Mouse (Mus musculus) T-helper 17 cell (primary cell): ENCODE measurements around the gene Smap2.

Experiments used
- in situ Hi-C, 2 experiments: fragments of 300-600 bp; cut with MboI, MseI; formaldehyde crosslinking; loops; 1 replicate in 1 of 2; 2 replicates in 1 of 2; pipeline ENCODE4 v1.15.1; 2025; ENCODE audit warnings: high pct_unique_total_duplicates in 2 of 2

Smap2 gene

DNA sequence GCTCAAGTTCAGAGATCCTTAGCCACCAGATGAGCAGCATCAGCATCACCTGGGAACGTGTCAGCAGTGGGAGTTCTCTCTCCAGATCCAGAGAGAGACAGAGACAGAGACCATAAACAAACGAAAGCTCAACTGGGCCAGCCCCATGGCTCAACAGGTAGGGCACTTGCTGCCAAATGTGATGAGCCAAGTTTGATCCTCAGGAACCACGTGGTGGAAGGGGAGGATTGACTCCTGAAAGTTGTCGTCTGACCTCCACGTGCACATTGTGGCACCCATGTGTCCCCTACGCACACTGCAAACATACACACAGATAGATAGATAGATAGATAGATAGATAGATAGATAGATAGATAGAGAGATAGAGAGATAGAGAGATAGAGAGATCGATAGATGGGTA, 6.4 kb upstream of the Smap2 start:
- in situ Hi-C loops, result no loop called here

DNA sequence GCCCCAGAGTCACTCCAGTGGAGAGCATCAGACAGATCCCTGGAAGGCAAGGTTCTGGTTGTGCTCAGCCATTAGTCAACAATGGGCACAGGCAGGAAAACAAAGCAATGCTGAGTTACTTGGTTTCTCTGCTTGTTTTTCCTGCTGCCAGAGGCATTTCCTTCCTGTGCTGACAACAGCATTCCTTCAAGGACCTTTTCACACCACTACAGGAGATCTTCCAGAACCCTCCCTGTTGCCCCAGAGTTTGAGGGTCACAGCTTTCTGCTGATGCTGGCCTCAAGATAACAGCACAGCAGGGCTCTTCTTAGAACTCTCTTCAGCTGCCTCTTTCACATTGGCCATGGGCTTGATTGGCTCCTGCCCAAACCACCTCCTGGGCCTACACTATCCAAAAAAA, 4.9 kb upstream of the Smap2 start:
- in situ Hi-C loops, result no loop called here

DNA sequence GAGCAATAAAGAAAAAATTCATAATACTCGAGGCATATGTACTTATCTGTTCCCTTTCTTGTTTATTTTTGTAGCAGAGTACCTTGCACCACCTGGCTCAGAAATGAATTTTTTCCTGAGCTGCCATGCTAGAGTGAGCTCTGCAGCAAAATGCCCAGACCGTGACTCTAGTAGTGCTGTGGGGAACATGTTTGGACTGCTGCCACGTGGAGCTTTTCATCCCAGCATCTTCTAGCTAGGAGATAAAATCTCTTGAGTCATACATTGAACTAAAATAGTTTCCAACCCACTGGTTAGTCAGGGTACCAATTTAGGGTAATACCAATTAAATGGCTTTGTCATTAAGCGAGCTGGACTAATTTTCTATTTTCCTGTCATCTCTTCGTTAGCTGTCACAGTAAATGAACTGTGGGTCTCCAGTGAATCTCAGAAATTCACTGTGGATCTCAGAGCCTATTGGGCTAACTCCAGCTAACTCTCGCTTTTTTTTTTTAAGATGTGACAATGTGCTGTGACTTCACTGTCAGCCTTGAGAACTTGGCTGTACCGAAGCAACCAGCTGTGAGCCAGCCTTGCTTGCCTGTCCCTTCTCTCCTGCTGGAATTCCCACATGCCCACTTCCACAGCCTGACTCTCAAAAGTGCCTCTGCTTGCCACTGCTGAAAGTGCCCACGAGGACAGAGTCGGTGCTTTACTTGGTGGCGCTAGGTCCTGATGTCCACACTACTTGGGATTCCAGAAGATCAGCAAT, 3.2 kb upstream of the Smap2 start:
- in situ Hi-C loops, result no loop called here

DNA sequence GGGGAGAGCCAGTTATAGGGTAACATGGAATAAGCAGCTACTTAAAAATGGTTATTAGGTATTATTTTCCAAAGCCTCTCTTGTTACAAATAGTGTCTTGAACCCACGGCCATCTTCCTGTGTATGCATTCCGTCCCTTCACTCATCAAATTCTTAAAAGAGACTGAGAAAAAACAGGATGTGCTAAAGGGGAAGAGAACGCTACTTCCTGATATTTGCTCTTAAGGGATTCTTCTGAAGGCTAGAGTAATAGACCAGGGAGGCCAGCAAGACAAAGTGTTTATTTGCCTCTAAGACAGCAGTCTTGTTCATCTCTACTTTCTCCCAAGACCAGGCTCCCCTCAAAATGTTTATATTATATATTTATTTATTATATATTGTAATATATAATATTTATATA, 1.2 kb upstream of the Smap2 start:
- in situ Hi-C loops, result no loop called here

DNA sequence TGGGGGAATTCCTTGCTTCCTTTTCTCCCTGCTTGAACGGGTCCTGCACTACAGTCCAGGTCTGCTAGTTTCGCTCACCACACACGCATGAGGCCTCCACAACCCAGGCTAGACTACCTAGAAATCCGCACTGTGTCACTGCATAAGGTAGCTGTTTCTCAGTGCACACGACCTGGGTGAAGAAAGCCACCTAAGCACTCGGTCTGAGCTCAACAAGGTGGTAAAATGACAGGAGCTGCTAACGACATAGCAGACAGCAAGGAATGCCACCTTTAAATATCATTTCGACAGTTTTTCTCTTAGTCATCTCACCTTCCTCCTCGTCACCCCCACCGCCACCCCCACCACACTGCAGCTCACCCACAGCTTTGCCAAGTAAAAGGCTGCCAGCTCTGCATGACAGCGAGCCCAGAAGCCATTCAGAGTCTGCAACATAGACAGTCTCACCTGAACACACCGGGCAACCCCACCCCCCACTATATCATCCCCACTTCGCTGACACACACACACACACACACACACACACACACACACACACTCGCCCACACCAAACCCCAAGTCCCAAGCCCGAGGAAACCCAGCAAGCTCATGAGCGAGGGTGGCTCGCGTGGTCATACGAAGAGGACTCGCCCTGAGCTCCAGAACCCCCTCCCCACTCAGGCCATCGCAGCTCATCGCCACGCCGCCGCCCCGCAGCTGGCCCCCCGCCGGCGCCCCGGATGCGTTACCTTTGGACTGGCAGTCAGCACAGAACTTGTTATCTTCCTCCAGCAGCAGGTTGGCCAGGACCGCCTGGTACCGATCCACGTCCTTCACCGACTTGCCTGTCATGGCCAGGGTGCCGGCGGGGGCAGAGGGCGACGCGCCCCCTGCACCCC, 787 bp downstream of the Smap2 start:
- in situ Hi-C loops, result no loop called here

DNA sequence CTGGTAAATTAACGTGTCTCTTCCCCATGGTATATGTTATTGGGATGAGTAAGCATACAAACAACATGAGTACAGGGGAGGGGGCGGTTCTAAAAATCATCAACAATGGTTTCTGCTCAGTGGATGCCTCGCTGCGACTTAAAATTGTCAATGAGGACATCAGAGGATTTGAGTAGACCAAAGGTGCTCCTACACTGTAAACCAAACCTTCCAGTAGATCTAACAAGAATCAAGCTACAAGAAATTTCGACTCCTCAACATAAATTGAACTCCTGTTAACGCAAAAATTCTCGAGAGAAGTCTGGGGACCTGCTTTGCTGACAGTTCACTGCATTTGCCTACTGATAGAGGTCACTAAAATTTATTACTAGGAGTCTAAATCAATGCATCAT, 1.8 kb downstream of the Smap2 start:
- in situ Hi-C loops, result no loop called here

DNA sequence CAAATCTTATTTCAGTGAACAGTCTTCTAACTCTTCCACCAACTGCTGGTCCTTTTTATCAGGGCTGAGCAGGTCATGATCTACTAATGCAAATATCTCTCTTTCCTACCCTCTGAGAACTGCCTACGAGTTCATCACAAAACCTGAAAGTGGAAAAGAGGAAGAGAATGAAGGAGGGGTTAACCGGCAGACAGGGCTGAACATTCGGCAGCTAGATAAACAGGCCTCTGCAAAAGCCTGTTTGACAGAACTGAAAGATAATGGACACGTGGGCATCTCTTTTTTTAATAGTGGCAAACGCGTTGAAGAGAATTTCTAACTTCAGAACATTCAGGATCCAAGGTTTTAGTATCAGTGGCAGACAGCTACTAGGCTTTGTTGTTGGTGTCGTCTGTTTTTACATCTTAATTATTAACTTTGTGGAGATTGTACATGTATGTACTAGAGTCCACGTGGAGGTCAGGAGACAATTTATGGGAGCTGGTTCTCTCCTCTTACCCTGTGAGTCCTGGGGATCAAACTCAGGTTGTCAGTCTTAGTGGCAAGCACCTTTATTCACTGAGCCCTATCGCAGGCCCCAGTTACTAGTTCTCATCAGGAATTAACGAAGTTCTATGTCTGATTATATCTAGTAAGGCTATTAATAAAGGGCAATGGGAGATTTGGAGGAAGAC, 2.3 kb downstream of the Smap2 start:
- in situ Hi-C loops, result no loop called here

DNA sequence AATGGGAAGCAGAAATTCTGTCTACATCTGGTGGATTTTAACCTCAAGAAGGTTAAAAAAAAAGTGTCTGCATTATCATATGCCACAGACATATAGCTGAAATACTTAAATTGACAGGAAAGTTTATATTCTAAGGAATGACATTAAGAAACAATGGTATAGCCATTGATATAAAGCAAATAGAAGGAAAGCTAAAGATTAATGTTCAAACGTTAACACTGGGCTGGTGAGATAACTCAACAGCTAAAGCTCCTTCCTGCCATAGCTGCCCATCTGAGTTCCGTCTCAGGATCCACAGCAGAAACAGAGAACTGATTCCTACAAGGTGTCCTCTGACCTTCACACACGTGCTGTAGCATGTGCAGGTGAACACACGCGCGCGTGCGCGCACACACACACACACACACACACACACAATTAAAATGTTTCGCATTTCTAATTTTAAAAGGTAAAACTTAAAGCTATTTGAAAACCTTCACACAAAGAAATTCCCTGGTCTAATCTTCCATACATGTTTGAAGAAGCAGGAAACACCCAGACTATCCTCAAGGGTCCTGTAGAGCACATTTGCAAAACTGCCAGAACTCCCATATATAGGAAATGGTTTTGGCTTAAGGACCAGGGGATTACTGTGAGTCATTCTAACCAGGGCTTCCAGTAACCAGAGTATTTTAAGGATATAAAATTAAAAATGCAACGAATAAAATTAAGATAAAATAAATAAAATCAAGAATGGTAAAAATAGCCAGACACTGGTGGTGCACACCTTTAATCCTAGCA, 6.1 kb downstream of the Smap2 start:
- in situ Hi-C loops, result no loop called here

DNA sequence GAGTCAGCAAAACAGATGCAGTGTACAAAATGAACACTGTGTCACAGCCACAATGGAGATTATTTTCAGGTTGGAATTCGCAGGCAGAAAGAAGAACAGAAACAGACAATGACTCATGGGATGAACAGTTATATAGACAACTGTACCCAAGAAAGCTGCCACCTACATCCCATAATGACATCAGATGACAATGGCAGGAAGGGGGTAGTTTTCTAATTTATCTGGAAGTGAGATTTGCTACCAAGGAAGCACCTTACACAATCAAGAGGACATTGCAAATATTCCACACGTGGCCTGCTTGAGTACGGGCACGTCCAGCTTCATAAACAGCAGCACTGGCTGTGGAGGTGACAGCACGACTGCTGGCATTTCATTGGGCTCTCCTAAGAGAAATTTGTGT, 7.9 kb downstream of the Smap2 start:
- in situ Hi-C loops, result loop anchor here (10.0 kb wide), 2 partner anchors 944 to 1856 kb away; partner anchors contain the start of gene AL607142.1 (in 1 of the 2)

DNA sequence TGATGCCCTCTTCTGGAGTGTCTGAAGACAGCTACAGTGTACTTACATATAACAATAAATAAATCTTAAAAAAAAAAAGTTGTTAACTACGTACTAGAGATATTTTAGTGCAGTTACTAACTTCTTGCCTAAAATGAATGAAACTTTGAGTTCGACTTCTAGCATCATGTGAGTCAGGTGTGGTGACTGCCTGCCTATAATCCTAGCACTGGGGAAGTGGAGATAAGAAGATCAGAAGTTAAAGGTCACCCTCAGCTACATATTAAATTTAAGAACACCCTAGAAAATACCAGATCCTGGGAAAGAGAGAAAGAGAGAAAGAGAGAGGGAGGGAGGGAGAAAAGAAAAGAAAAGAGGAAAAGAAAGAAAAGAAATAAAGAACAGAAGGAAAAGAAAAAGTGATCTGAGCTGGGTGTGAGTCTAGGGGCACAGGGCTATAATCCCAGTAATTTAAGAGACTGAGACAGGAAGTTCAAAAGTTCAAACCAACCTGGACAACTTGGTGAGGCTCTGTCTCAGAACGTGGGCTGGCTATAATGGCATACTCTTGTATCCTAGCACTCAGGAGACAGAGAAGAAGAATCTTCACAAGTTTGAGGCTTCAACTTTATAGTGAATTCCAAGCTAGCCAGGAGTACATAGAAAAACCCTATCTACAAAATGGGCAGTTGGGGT, 8.8 kb downstream of the Smap2 start:
- in situ Hi-C loops, result loop anchor here (10.0 kb wide), 2 partner anchors 943 to 1857 kb away; partner anchors contain the start of gene AL607142.1 (in 1 of the 2)

DNA sequence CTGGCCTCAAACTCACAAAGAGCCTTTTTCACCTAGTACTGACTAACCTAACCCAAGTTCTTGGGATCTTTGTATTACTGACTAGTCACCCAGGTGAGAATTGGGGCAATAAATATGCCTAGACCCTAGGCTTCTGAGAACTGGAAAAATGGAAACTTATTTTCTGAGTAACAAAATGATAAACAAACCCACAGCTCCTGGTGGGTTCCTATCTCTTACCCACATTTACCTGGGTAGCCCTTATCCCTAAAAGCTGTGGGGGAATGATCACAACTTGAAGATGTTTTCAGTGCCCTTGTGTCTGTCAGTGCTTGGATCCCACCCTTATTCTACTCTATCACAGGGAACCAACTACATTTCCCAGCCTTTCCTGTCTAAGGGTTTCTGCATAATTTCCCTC, 10.0 kb downstream of the Smap2 start:
- in situ Hi-C loops, result loop anchor here (10.0 kb wide), 2 partner anchors 942 to 1858 kb away; partner anchors contain the start of gene AL607142.1 (in 1 of the 2)

DNA sequence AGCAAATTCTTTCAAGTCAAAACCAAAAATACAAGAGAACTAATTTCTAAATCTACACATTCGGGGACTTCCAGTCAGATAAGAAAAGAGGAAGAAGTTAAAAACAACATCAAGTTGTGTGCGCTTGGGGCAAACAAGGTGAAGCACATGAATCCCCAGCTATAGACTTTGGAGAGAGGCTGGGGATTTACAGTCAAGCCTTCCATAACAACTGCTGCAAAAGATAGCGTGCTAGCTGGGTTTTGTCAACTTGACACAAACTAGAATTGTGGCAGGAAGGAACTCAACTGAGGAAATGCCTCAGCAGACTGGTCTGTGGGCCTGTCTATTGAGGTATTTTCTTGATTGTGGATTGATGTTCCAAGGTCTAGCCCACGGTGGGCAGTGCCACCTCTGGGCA, 12.4 kb downstream of the Smap2 start:
- in situ Hi-C loops, result loop anchor here (10.0 kb wide), 2 partner anchors 940 to 1860 kb away; partner anchors contain the start of gene AL607142.1 (in 1 of the 2)

DNA sequence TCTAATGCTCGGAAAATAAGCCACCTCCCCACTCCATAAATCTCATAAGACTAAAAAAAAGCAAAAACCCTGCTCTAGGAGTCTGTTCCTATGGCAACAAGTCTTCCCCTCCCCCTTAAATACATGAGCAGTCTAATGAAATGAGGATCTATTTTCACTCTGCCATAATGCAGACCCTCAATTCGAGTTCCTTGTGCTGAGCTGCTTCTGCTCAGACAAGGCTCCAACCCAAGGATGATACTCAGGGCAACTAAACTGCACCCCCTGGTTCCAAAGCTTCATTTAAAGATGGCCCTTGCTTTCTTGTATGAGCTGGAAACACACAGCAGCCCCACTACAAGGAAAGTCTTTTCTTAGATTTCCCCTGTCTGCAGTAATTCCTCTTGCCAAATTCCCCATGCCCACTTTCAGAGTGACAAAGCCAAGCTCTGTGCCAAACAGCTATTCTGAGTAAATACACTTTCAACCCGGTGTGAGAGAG, 13.4 kb downstream of the Smap2 start:
- in situ Hi-C loops, result loop anchor here (10.0 kb wide), 2 partner anchors 939 to 1861 kb away; partner anchors contain the start of gene AL607142.1 (in 1 of the 2)

DNA sequence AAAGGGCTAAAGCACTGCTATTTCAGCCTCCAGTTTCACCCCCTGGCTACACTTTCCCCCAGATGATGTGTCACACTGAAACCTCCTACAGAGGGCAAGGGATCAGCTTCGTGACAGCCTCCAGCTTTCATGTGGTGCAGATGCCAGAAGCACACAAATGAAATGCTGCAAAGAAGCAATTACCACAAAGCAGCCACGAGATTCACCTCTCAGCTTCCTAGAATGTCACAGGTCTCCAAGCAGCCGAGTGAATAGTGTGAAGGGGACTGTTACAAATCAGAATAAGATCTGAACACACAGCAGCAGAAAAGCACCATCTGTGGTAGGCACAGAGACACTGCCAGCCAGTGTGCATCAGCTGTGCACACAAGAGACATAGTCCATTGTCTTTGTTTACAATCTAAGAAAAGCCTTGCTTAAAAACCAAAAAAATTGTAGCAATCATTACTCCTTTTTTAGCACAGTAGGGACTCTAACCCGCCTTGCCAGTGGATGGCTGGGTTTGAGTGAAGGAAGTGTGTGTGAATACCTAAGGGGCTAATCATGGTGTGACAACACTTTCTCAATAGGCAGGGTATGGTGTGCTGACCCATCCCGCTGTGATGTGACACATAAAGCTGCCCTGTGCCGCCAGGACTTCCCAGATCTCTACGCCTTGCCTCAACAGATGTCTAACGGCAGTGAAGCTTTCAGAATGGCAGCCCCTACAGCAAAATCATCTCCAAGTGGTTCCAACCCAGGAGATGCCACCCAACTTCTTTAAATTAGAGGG, 14.5 kb downstream of the Smap2 start:
- in situ Hi-C loops, result loop anchor here (10.0 kb wide), 2 partner anchors 938 to 1862 kb away; partner anchors contain the start of gene AL607142.1 (in 1 of the 2)

DNA sequence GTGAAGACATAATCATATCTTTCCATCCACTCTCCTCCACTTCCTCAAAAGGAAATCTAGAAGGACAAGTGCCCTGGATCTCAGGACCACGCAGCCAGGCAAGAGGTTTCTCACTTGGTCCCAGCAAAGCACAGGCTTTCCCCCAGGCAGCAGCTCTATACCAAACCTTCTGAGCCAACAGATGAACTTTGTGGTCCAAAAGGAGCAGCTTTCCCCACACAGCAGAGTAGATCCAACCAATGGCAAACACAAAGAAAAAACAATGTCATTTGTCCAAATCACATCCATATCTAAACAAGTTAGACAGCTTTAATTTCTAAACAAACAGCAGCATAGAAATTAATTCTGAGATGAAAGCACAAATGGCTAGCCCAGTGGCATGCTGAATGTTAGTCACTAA, 15.4 kb downstream of the Smap2 start:
- in situ Hi-C loops, result loop anchor here (10.0 kb wide), 2 partner anchors 937 to 1863 kb away; partner anchors contain the start of gene AL607142.1 (in 1 of the 2)

DNA sequence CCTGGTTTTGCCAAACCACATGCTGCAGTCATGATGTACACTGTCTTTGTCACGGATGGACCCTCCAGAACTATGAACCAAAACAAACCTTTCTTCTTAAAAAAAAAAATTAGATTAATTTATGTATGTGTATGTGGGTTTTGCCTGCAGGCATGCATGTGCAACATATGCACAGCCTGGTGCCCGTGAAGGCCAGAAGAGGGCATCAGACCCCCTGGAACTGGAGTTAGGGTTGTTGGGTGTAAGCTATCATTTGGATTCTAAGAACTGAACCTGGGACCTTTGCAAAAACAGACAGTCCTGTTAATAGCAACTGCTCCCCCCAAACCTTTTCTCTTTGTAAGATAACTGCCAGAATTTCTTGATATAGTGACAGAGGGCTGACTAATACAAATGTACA, 16.0 kb downstream of the Smap2 start:
- in situ Hi-C loops, result loop anchor here (10.0 kb wide), 2 partner anchors 936 to 1864 kb away; partner anchors contain the start of gene AL607142.1 (in 1 of the 2)

DNA sequence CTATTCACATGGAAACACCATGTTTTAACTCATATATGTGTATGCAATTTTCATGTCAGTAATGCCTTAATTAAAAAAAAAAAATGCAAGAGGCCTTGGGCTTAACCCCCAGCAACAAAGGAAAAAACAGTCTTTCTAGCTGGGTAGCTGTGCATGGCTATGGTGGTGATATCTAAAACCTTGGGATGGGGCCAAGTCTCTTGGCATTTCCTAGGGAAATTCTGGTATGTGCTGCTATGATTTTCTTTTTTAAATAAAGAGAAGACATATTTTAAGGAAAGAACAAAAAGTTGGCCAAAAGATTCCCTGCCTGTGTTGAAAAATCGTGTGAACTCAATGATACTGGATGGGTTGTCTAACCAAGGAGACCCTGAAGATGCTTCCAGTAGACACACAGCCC, 21.1 kb downstream of the Smap2 start:
- in situ Hi-C loops, result loop anchor here in 1 of 2 experiments (25.0 kb wide), 1 partner anchor 1034 kb away; no protein-coding TSS in a partner anchor

DNA sequence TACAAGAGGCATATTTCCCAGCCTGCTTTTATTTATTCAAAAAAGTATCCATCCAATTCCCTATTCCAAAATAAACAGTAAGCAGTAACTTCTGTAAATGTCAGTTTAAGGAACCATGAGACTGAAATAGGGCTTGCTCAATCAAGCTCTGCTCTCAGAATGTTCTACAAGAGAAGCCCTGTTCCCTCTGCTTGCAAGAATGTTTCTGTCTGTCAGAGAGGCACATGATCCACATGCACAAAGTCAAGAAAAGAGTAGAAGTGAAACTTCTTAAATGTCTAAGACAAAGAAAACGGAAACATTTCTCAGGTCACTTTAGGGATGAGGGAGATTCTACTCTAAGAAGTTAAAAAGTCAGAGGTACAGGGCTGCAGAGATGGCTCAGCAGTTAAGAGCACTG, 24.0 kb downstream of the Smap2 start:
- in situ Hi-C loops, result loop anchor here in 1 of 2 experiments (25.0 kb wide), 1 partner anchor 1031 kb away; no protein-coding TSS in a partner anchor

DNA sequence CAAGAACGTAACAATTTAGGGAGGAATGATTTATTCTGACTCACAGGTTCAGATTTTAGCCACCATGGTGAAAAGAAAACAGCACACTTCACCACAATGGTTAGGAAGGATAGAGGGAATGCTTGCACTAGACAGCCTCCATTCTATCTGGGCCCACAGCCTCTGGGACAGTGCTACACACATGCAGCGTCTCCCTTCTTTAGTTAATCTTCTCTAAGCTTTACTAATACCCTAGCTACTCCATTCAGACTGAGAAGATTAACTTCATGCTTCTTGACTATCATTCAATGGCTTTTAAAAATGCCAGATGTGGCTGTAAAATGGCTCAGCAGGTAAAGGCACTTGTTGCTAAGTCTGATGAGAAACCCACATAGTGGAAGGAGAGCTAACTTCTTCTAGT, 24.8 kb downstream of the Smap2 start:
- in situ Hi-C loops, result loop anchor here in 1 of 2 experiments (25.0 kb wide), 1 partner anchor 1030 kb away; no protein-coding TSS in a partner anchor
